Mouse (Mus musculus) kidney, adult 2 months (tissue): Measurements from ENCODE around the gene Gm21860.
"Not testable (repeated sequence)": the region's sequence is repeated elsewhere in the genome, so short reads cannot be mapped to it uniquely, and the experiment has no call there.

Source experiments
- CTCF ChIP-seq: fragments of 200-500 bp; conservative IDR thresholded peaks from 2 replicates; pipeline ENCODE4 v1.5.1; 2011; ENCODE audit warnings: low read depth, mild to moderate bottlenecking, control low read depth, low read length, moderate library complexity, mixed read lengths; ENCODE audit not compliant: insufficient read depth, insufficient read length
- POLR2A ChIP-seq: fragments of 200-500 bp; IDR thresholded peaks from one replicate; pipeline ENCODE4 v1.6.1; 2011; ENCODE audit warnings: low read depth, low read length, control low read depth

GRCm38 (mm10) chrY:90741452-90742260 lies 13.0 kb downstream of the Gm21860 start:
- TF ChIP-seq CTCF, POLR2A: not testable (repeated sequence)
